Mouse (Mus musculus) telencephalon, adult 2 months (tissue): ENCODE measurements at regions not wholly inside any gene's neighbourhood (a gene's known extent, or its start where the extent isn't known, plus 50 kb on each side); places are given as distances from the start of the nearest gene placed in this dataset.

ENCODE experiments used
- DNase-seq: peaks from one replicate; pipeline ENCODE4 v3.0.0-alpha.2; 2011; ENCODE audit warnings: low read depth, low spot score

GRCm38 (mm10) chr10:8020916-8021705 is 65.1 kb upstream of the Tab2 start:
- no peak for DNase-seq

GRCm38 (mm10) chr10:8020113-8020512 is 64.1 kb upstream of the Tab2 start:
- no peak for DNase-seq

- DNase-seq, result no peak
Measured at GRCm38 (mm10) chr10:8018229-8019026, 62.4 kb upstream of the Tab2 start.

GRCm38 (mm10) chr10:8016741-8017140 is 60.7 kb upstream of the Tab2 start:
- DNase-seq, result no peak

GRCm38 (mm10) chr10:8011744-8012143 is 55.7 kb upstream of the Tab2 start:
- no peak for DNase-seq

GRCm38 (mm10) chr10:8011138-8011537 is 55.1 kb upstream of the Tab2 start:
- no peak for DNase-seq

GRCm38 (mm10) chr10:8009855-8010254 is 53.8 kb upstream of the Tab2 start:
- no peak for DNase-seq

- DNase-seq, result no peak
Measured at GRCm38 (mm10) chr10:8007990-8008368, 51.9 kb upstream of the Tab2 start.

GRCm38 (mm10) chr10:8007286-8007989 is 51.4 kb upstream of the Tab2 start:
- no peak for DNase-seq
